9 mouse cellular contexts compared by ENCODE assay signal in genomic region chr13:75779169-75779568, GRCm38 (mm10).
"Had no signal": no experiment of that assay in that cellular context is flagged by ENCODE, and none has a peak within 500 bp of the region (broad histone marks: within the 10 kb centered on the region; RNA-seq: fewer than 3 reads in every experiment).

No protein-coding gene starts in this region.

- DNase-seq: lung, adult 18-20 months; lung, embryonic 14.5 days; lung, postnatal 10 days; lung, postnatal 4 days; midbrain, embryonic 14.5 days; right cerebral cortex, postnatal 14 days; thymus, adult 18-20 months; thymus, postnatal 14 days; thymus, postnatal 36 days had no signal
